Mouse (Mus musculus) limb, embryonic 14.5 days (tissue): Measurements from ENCODE around the gene Foxe3. TPM values are rescaled to one million over a fixed set of nuclear protein-coding genes. Genes with fewer than 3 reads are reported as not detected.

Experiments used
- ATAC-seq: fragments of 200-750 bp; cut with Nextera tagmentation; 2 replicates; pipeline ENCODE4 v1.8.0; 2017; ENCODE audit warnings: low read depth, moderate number of reproducible peaks, moderate TSS enrichment; ENCODE audit not compliant: low FRiP score
- DNase-seq: peaks from one replicate; pipeline ENCODE4 v3.0.0-alpha.2; 2015; ENCODE audit warnings: low spot score
- H3K27ac ChIP-seq: fragments of 300-500 bp; sonication (generic); replicated peaks from 2 replicates; pipeline ENCODE4 v1.5.1; 2014; ENCODE audit warnings: low read depth, mild to moderate bottlenecking, low read length, moderate library complexity, mixed read lengths
- H3K27me3 ChIP-seq: fragments of 300-500 bp; sonication (generic); 2 replicates; pipeline ENCODE4 v1.6.1; 2014; ENCODE audit warnings: low read length, mixed read lengths; ENCODE audit not compliant: control insufficient read depth, insufficient read depth
- H3K36me3 ChIP-seq: fragments of 300-500 bp; sonication (generic); 2 replicates; pipeline ENCODE4 v1.6.1; 2014; ENCODE audit warnings: mild to moderate bottlenecking, low read length, moderate library complexity, mixed read lengths; ENCODE audit not compliant: control insufficient read depth, insufficient read depth
- H3K4me1 ChIP-seq: fragments of 300-500 bp; sonication (generic); 2 replicates; pipeline ENCODE4 v1.6.1; 2014; ENCODE audit warnings: antibody characterized with exemption, low read length, mixed read lengths; ENCODE audit not compliant: control insufficient read depth, insufficient read depth
- H3K4me2 ChIP-seq: fragments of 300-500 bp; sonication (generic); replicated peaks from 2 replicates; pipeline ENCODE4 v1.6.1; 2014; ENCODE audit warnings: low read depth, mild to moderate bottlenecking, low read length, moderate library complexity; ENCODE audit not compliant: severe bottlenecking
- H3K4me3 ChIP-seq: fragments of 300-500 bp; sonication (generic); replicated peaks from 2 replicates; pipeline ENCODE4 v1.5.1; 2014; ENCODE audit warnings: low read length
- H3K9ac ChIP-seq: fragments of 300-500 bp; sonication (generic); 2 replicates; pipeline ENCODE4 v1.6.1; 2014; ENCODE audit warnings: mild to moderate bottlenecking, low read depth, low read length, moderate library complexity; ENCODE audit not compliant: severe bottlenecking
- H3K9me3 ChIP-seq: fragments of 300-500 bp; sonication (generic); 2 replicates; pipeline ENCODE4 v1.6.1; 2016; ENCODE audit warnings: low read length; ENCODE audit not compliant: control insufficient read depth
- POLR2A ChIP-seq: fragments of 200-500 bp; IDR thresholded peaks from 2 replicates; pipeline ENCODE4 v1.8.0; 2012; ENCODE audit warnings: inconsistent platforms, mild to moderate bottlenecking, moderate library complexity, borderline replicate concordance; ENCODE audit not compliant: insufficient read depth, insufficient read length; ENCODE audit errors: extremely low read depth
- WGBS: fragments of 180-500 bp; shearing (Covaris S2); extraction: QIAGEN DNeasy Blood & Tissue Kit; methylation state at CpG from one replicate; pipeline ENCODE4 v1.1.7; 2014; 5-methylcytosine and 5-hydroxymethylcytosine counted together
- polyA plus RNA-seq, 2 experiments: library from polyadenylated mRNA; depleted of rRNA in 1 of 2; stranded (reverse) in 1 of 2; unstranded in 1 of 2; fragments of >200 nt; fragmentation: Nextera tagmentation in 1 of 2; extraction: Ambion mirVana in 1 of 2; gene quantifications; 2 replicates each; pipeline versions ENCODE4 v1.2.1 to v1.2.3; 2012 to 2014

The Foxe3 gene
- polyA plus RNA-seq, 2 experiments: not detected

GRCm38 (mm10) chr4:114938248-114938647, 12.4 kb upstream of the Foxe3 start:
- WGBS: 69% methylated on average over 3 of the region's 3 CpGs
- Histone ChIP-seq H3K4me1 (peaks cover 6% of the 10 kb centered on the region; the same call in 1 of the 2 replicates), H3K9ac (no peak overlapping the region), H3K4me2 (no peak overlapping the region), H3K27me3 (peaks cover 22% of the 10 kb centered on the region), H3K4me3 (no peak overlapping the region), H3K9me3 (no peaks in the 10 kb centered on the region), H3K36me3 (no peaks in the 10 kb centered on the region), H3K27ac (no peak overlapping the region)
- TF ChIP-seq POLR2A: no peak
- no peak for ATAC-seq
- no peak for DNase-seq

DNA sequence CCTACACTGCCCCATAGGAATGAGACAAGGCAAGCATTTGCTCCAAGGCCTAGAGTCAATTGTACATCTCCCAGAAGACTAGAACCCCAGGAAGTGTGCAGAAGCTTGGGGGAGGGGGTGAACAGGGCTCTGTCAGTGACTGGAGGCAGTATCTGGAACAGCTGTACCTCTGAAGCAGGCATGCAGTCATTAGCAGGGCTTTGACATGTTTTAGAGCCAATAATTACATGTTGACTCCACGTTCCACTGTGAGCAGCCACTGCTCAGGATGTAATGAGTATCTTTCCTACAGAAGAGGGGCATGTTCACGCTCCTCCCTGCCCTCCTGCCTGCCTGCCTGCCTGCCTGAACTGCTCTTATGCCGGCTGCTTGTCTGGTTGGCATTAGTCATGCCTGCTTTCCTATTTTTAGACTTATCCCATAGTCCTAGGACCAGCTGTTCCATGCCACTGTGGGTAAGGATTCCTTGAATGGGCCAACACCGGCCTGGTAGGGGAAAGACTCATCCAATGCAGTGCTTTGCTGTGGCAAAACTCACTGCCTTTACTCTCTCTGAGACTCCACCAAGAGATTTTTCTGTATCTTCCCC, 11.7 kb upstream of the Foxe3 start:
- peaks cover 26% of the 10 kb centered on the region for H3K27me3 ChIP-seq
- no peak overlapping the region for H3K4me2 ChIP-seq
- ATAC-seq: no peak
- H3K4me3 ChIP-seq: no peak overlapping the region
- peaks cover 6% of the 10 kb centered on the region; the same call in 1 of the 2 replicates for H3K4me1 ChIP-seq
- DNase-seq: no peak
- no peak overlapping the region for H3K9ac ChIP-seq
- no peaks in the 10 kb centered on the region for H3K36me3 ChIP-seq
- whole genome bisulfite sequencing: 35% methylated on average over 4 of the region's 4 CpGs
- H3K9me3 ChIP-seq: no peaks in the 10 kb centered on the region
- no peak overlapping the region for H3K27ac ChIP-seq
- TF ChIP-seq POLR2A: no peak

DNA sequence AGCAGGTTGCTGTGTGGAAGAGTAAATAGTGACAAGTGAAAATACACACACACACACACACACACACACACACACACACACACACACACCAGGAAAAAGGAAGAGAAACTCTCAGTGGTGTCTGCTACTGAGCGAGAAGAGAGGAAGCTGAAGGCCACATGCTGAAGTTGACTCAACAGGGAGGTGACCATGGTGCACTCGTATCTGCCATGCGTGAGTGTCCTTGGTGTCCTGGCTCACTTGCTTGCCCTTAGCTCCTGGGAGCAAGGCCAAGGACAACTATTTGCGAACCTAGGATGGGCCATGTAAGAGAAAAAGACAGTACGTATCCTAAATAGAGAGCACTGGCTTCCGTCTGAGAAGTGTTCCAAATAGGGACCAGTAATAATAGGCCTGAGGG, 8.4 kb upstream of the Foxe3 start:
- H3K27ac ChIP-seq: no peak overlapping the region
- peaks cover 48% of the 10 kb centered on the region for H3K27me3 ChIP-seq
- no peaks in the 10 kb centered on the region for H3K4me1 ChIP-seq
- 87% methylated on average over 6 of the region's 6 CpGs for WGBS
- H3K4me2 ChIP-seq: no peak overlapping the region
- H3K9ac ChIP-seq: no peak overlapping the region
- no peaks in the 10 kb centered on the region for H3K9me3 ChIP-seq
- no peak for TF ChIP-seq POLR2A
- no peak overlapping the region for H3K4me3 ChIP-seq
- no peaks in the 10 kb centered on the region for H3K36me3 ChIP-seq
- DNase-seq (no peak), ATAC-seq (no peak)

GRCm38 (mm10) chr4:114932747-114933146, 6.9 kb upstream of the Foxe3 start:
- Histone ChIP-seq H3K27me3 (peaks cover 54% of the 10 kb centered on the region), H3K36me3 (no peaks in the 10 kb centered on the region), H3K27ac (no peak overlapping the region), H3K4me2 (no peak overlapping the region), H3K4me1 (no peaks in the 10 kb centered on the region), H3K9ac (no peak overlapping the region), H3K4me3 (no peak overlapping the region), H3K9me3 (no peaks in the 10 kb centered on the region)
- ATAC-seq (no peak), DNase-seq (no peak)
- 68% methylated on average over 4 of the region's 4 CpGs for WGBS
- TF ChIP-seq POLR2A: no peak

GRCm38 (mm10) chr4:114929155-114929554, 3.3 kb upstream of the Foxe3 start:
- H3K9me3 ChIP-seq: no peaks in the 10 kb centered on the region
- ATAC-seq (no peak), DNase-seq (no peak)
- no peaks in the 10 kb centered on the region for H3K4me1 ChIP-seq
- H3K27me3 ChIP-seq: peaks cover 77% of the 10 kb centered on the region
- no peak for TF ChIP-seq POLR2A
- H3K27ac ChIP-seq: no peak overlapping the region
- WGBS: 36% methylated on average over 15 of the region's 15 CpGs
- H3K9ac ChIP-seq: no peak overlapping the region
- no peak overlapping the region for H3K4me3 ChIP-seq
- H3K4me2 ChIP-seq: no peak overlapping the region
- no peaks in the 10 kb centered on the region for H3K36me3 ChIP-seq
